Mouse (Mus musculus) intestine, postnatal 0 days (tissue): ENCODE measurements around the gene Fyb. TPM values are rescaled to one million over a fixed set of nuclear protein-coding genes. Genes with fewer than 3 reads are reported as not detected.
A peak's percentile ranks its signal among the peaks of the same experiment; 100 is the strongest.

Experiments
- ATAC-seq: fragments of 200-750 bp; cut with Nextera tagmentation; 2 replicates; pipeline ENCODE4 v1.8.0; 2017; ENCODE audit warnings: mild to moderate bottlenecking, moderate TSS enrichment, moderate library complexity
- H3K27ac ChIP-seq: fragments of 300-500 bp; sonication (generic); 2 replicates; pipeline ENCODE4 v1.5.1; 2014; ENCODE audit warnings: mild to moderate bottlenecking, low read depth, low read length, moderate library complexity
- H3K27me3 ChIP-seq: fragments of 300-500 bp; sonication (generic); replicated peaks from 2 replicates; pipeline ENCODE4 v1.6.1; 2014; ENCODE audit warnings: low read length, mixed read lengths; ENCODE audit not compliant: control insufficient read depth, insufficient read depth
- H3K36me3 ChIP-seq: fragments of 300-500 bp; sonication (generic); 2 replicates; pipeline ENCODE4 v1.6.1; 2014; ENCODE audit warnings: mild to moderate bottlenecking, moderate library complexity; ENCODE audit not compliant: control insufficient read depth, insufficient read depth
- H3K4me1 ChIP-seq: fragments of 300-500 bp; sonication (generic); replicated peaks from 2 replicates; pipeline ENCODE4 v1.6.1; 2014; ENCODE audit warnings: antibody characterized with exemption, low read length, mixed read lengths; ENCODE audit not compliant: control insufficient read depth, insufficient read depth
- H3K4me2 ChIP-seq: fragments of 300-500 bp; sonication (generic); replicated peaks from 2 replicates; pipeline ENCODE4 v1.6.1; 2014; ENCODE audit warnings: low read depth, mild to moderate bottlenecking, moderate library complexity
- H3K4me3 ChIP-seq: fragments of 300-500 bp; sonication (generic); 2 replicates; pipeline ENCODE4 v1.5.1; 2014; ENCODE audit warnings: low read depth, low read length
- H3K9ac ChIP-seq: fragments of 300-500 bp; sonication (generic); 2 replicates; pipeline ENCODE4 v1.6.1; 2014; ENCODE audit warnings: mild to moderate bottlenecking, low read depth, low read length
- H3K9me3 ChIP-seq: fragments of 300-500 bp; sonication (generic); 2 replicates; pipeline ENCODE4 v1.6.1; 2016; ENCODE audit warnings: mixed run types; ENCODE audit not compliant: control insufficient read depth
- CTCF ChIP-seq: sonication (generic); IDR thresholded peaks from 2 replicates; pipeline ENCODE4 v1.5.1; 2016; ENCODE audit warnings: low read depth, mild to moderate bottlenecking, control low read depth, antibody characterized with exemption, moderate library complexity
- WGBS: fragments of 180-500 bp; shearing (Covaris S2); extraction: QIAGEN DNeasy Blood & Tissue Kit; methylation state at CpG from one replicate; pipeline ENCODE4 v1.1.7; 2014; 5-methylcytosine and 5-hydroxymethylcytosine counted together
- polyA plus RNA-seq: library from polyadenylated mRNA; unstranded; fragments of >200 nt; fragmentation: Nextera tagmentation; extraction: Ambion mirVana; gene quantifications from 2 replicates; pipeline ENCODE4 v1.2.1, GENCODE M21; 2015

Gene Fyb
- polyA plus RNA-seq, 1 experiment from 2014 or later: 5.4 TPM

DNA sequence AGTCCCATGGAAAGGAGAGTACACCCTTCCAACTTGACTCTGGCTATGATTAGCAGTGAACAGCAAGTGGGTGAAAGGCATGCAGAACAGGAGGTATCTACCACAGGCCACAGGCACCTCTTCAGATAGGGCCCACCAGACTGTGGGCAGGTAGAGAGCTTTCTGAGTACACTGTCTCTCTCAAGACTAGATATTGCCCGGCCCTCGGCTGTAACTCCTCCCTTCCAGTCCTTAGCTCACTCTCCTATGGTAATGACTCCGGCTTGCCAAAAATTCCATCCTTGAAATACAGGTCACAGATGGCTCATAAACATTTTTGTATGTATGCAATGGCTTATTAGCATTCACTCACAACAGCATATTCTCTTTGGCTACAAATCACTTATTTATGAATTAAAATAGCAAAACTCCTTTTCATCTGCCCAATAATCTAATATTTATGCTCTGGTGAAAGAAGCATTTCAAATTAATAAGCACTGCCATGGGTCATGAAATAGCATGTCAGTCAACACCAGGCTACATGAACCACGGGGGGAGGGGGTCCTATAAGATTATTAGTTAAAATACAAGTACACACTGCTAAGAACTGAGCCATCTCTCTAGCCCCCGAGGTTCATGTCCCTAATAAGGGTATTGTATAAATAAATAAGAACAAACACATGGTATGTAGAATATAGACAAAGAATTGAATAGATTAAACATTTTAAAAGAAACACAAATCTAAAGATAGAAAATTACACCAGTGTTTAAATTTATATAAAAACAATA lies 93.9 kb downstream of the Fyb start:
- Histone ChIP-seq H3K4me1 (no peaks in the 10 kb centered on the region), H3K27ac (no peak overlapping the region), H3K27me3 (no peaks in the 10 kb centered on the region), H3K9ac (no peak overlapping the region), H3K4me3 (no peak overlapping the region), H3K4me2 (no peak overlapping the region), H3K36me3 (no peaks in the 10 kb centered on the region), H3K9me3 (no peaks in the 10 kb centered on the region)
- TF ChIP-seq CTCF: no peak
- WGBS: 61% methylated on average over 5 of the region's 5 CpGs
- no peak for ATAC-seq

- Histone ChIP-seq H3K4me2 (no peak overlapping the region), H3K9me3 (no peaks in the 10 kb centered on the region), H3K4me3 (no peak overlapping the region), H3K27me3 (no peaks in the 10 kb centered on the region), H3K9ac (no peak overlapping the region), H3K27ac (no peak overlapping the region), H3K4me1 (0 out of 2 replicates have a peak, but pooled peaks cover 4% of the 10 kb centered on the region), H3K36me3 (no peaks in the 10 kb centered on the region)
- 90% methylated on average over 12 of the region's 12 CpGs for WGBS
- ATAC-seq: no peak
- no peak for TF ChIP-seq CTCF
Measured at GRCm38 (mm10) chr15:6619558-6620316, 97.1 kb downstream of the Fyb start.

DNA sequence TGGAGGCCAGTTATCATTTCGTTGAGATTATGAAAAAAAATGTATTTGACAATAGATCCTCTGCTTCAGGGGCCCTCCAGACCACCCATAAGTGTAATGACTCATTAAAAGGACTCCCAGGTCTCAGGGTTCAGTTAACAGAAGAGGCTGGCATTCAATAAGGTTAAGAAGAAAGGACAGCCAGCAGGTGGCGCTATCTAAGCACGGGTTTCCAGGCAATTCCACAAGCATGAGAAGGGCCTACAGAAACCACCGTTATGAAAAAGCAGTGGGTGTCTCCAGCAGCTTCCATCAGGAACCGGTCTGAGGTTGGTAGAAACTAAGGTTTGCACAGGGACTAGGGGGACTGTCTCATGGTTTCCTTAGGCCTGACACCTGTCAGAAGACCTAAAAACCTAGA lies 99.9 kb downstream of the Fyb start:
- TF ChIP-seq CTCF: peak; percentile 87
- no peaks in the 10 kb centered on the region for H3K27me3 ChIP-seq
- no peak overlapping the region for H3K9ac ChIP-seq
- no peaks in the 10 kb centered on the region for H3K9me3 ChIP-seq
- H3K27ac ChIP-seq: no peak overlapping the region
- ATAC-seq: no peak
- H3K4me3 ChIP-seq: no peak overlapping the region
- WGBS: 11% methylated on average over 5 of the region's 5 CpGs
- no peak overlapping the region for H3K4me2 ChIP-seq
- H3K36me3 ChIP-seq: no peaks in the 10 kb centered on the region
- 0 out of 2 replicates have a peak, but pooled peaks cover 4% of the 10 kb centered on the region for H3K4me1 ChIP-seq

GRCm38 (mm10) chr15:6623529-6624228 lies 101.0 kb downstream of the Fyb start:
- Histone ChIP-seq H3K9ac (no peak overlapping the region), H3K27ac (no peak overlapping the region), H3K4me3 (no peak overlapping the region), H3K9me3 (no peaks in the 10 kb centered on the region), H3K4me2 (no peak overlapping the region), H3K4me1 (0 out of 2 replicates have a peak, but pooled peaks cover 4% of the 10 kb centered on the region), H3K36me3 (no peaks in the 10 kb centered on the region), H3K27me3 (no peaks in the 10 kb centered on the region)
- TF ChIP-seq CTCF: no peak
- peak; percentile 29; the same call in 1 of the 2 replicates for ATAC-seq
- WGBS: 54% methylated on average over 8 of the region's 8 CpGs

GRCm38 (mm10) chr15:6624365-6625182 lies 101.9 kb downstream of the Fyb start:
- Histone ChIP-seq H3K4me3 (no peak overlapping the region), H3K4me1 (0 out of 2 replicates have a peak, but pooled peaks cover 4% of the 10 kb centered on the region), H3K36me3 (no peaks in the 10 kb centered on the region), H3K4me2 (no peak overlapping the region; the same call in 1 of the 2 replicates), H3K27ac (no peak overlapping the region), H3K9ac (no peak overlapping the region), H3K9me3 (no peaks in the 10 kb centered on the region), H3K27me3 (no peaks in the 10 kb centered on the region)
- no peak for TF ChIP-seq CTCF
- ATAC-seq: no peak
- WGBS: 44% methylated on average over 18 of the region's 18 CpGs
